Mouse (Mus musculus) CH12.LX (cell line): Measurements from ENCODE around the gene Amhr2. TPM values are rescaled to one million over a fixed set of nuclear protein-coding genes. Genes with fewer than 3 reads are reported as not detected.

Experiments used
- DNase-seq: peaks from one replicate; pipeline ENCODE4 v3.0.0-alpha.2; 2013; ENCODE audit errors: extremely low read depth
- H3K27ac ChIP-seq: 2 replicates; pipeline ENCODE4 v1.5.1; 2012; ENCODE audit warnings: low read depth, mild to moderate bottlenecking, control low read depth, moderate library complexity; ENCODE audit not compliant: insufficient read depth
- H3K27me3 ChIP-seq: replicated peaks from 2 replicates; pipeline ENCODE3; 2012; ENCODE audit warnings: inconsistent platforms
- H3K36me3 ChIP-seq, 2 experiments: replicated peaks in 1 of 2; 2 replicates each; pipeline versions ENCODE3 to v1.6.1; 2012; ENCODE audit warnings: inconsistent platforms in 1 of 2, low read length in 1 of 2, mild to moderate bottlenecking in 1 of 2, mixed read lengths in 1 of 2, moderate library complexity in 1 of 2; ENCODE audit not compliant: control insufficient read depth in 1 of 2, insufficient read depth in 1 of 2
- H3K4me1 ChIP-seq, 2 experiments: 2 replicates each; pipeline ENCODE4 v1.6.1; 2012; ENCODE audit warnings: inconsistent platforms in 1 of 2, moderate library complexity in 1 of 2; ENCODE audit not compliant: insufficient read depth in 2 of 2, control insufficient read depth in 1 of 2
- H3K4me2 ChIP-seq: 2 replicates; pipeline ENCODE4 v1.6.1; 2012; ENCODE audit warnings: low read depth, mild to moderate bottlenecking, control low read depth; ENCODE audit not compliant: poor library complexity, insufficient read depth, severe bottlenecking
- H3K4me3 ChIP-seq, 3 experiments: fragments of 150-350 bp in 1 of 3; sonication (generic) in 1 of 3; replicated peaks in 1 of 3; 2 replicates each; pipeline versions ENCODE3 to v1.5.1; 2011 to 2012; ENCODE audit warnings: low read depth in 2 of 3, low read length in 2 of 3, mild to moderate bottlenecking in 2 of 3, moderate library complexity in 2 of 3, control low read depth in 1 of 3, improper control_type of control experiment in 1 of 3, inconsistent platforms in 1 of 3, mixed read lengths in 1 of 3; ENCODE audit not compliant: poor library complexity in 1 of 3
- H3K79me2 ChIP-seq: replicated peaks from 2 replicates; pipeline ENCODE4 v1.6.1; 2012; ENCODE audit warnings: mild to moderate bottlenecking, moderate library complexity; ENCODE audit not compliant: control insufficient read depth, poor library complexity, insufficient read depth, severe bottlenecking; ENCODE audit errors: extremely low read depth
- H3K9ac ChIP-seq: 2 replicates; pipeline ENCODE4 v1.6.1; 2012; ENCODE audit warnings: low read depth, mild to moderate bottlenecking, control low read depth, moderate library complexity; ENCODE audit not compliant: insufficient read depth
- H3K9me3 ChIP-seq: replicated peaks from 2 replicates; pipeline ENCODE3; 2012; ENCODE audit warnings: low read length, inconsistent platforms, mixed read lengths
- CHD2 ChIP-seq: IDR thresholded peaks from 2 replicates; pipeline ENCODE4 v1.6.1; 2011; ENCODE audit warnings: low read length, improper control_type of control experiment
- ELF1 ChIP-seq: IDR thresholded peaks from 2 replicates; pipeline ENCODE4 v1.6.1; 2014; ENCODE audit warnings: low read depth, mild to moderate bottlenecking, inconsistent platforms, low read length, improper control_type of control experiment
- EP300 ChIP-seq: IDR thresholded peaks from 2 replicates; pipeline ENCODE4 v1.6.1; 2011; ENCODE audit warnings: low read length, improper control_type of control experiment
- JUN ChIP-seq: IDR thresholded peaks from 2 replicates; pipeline ENCODE4 v1.6.1; 2011; ENCODE audit warnings: low read depth, mild to moderate bottlenecking, low read length, improper control_type of control experiment, moderate library complexity; ENCODE audit not compliant: insufficient read depth
- JUND ChIP-seq: conservative IDR thresholded peaks from 2 replicates; pipeline ENCODE4 v1.6.1; 2011; ENCODE audit warnings: low read depth, low read length, improper control_type of control experiment
- KAT2A ChIP-seq: IDR thresholded peaks from 2 replicates; pipeline ENCODE4 v1.6.1; 2012; ENCODE audit warnings: low read length, improper control_type of control experiment, inconsistent platforms; ENCODE audit not compliant: insufficient replicate concordance
- MAZ ChIP-seq: IDR thresholded peaks from 2 replicates; pipeline ENCODE4 v1.6.1; 2012; ENCODE audit warnings: low read depth, mild to moderate bottlenecking, inconsistent platforms, low read length, improper control_type of control experiment, moderate library complexity
- MEF2A ChIP-seq: IDR thresholded peaks from 2 replicates; pipeline ENCODE4 v1.6.1; 2014; ENCODE audit warnings: low read depth, mild to moderate bottlenecking, inconsistent platforms, low read length, improper control_type of control experiment, borderline replicate concordance
- MXI1 ChIP-seq: IDR thresholded peaks from 2 replicates; pipeline ENCODE4 v1.6.1; 2011; ENCODE audit warnings: mild to moderate bottlenecking, low read depth, low read length, improper control_type of control experiment
- NELFE ChIP-seq: IDR thresholded peaks from 2 replicates; pipeline ENCODE4 v1.6.1; 2011; ENCODE audit warnings: low read depth, low read length, improper control_type of control experiment
- PAX5 ChIP-seq: IDR thresholded peaks from 2 replicates; pipeline ENCODE4 v1.6.1; 2012; ENCODE audit warnings: low read length, inconsistent platforms, mixed read lengths
- POLR2A ChIP-seq: IDR thresholded peaks from 2 replicates; pipeline ENCODE4 v1.6.1; 2011; ENCODE audit warnings: low read depth, mild to moderate bottlenecking, improper control_type of control experiment, low read length
- POLR2AphosphoS2 ChIP-seq: IDR thresholded peaks from 2 replicates; pipeline ENCODE4 v1.6.1; 2011; ENCODE audit warnings: low read depth, low read length, improper control_type of control experiment
- RCOR1 ChIP-seq: conservative IDR thresholded peaks from 2 replicates; pipeline ENCODE4 v1.6.1; 2012; ENCODE audit warnings: low read depth, mild to moderate bottlenecking, inconsistent platforms, low read length, improper control_type of control experiment
- TCF12 ChIP-seq: IDR thresholded peaks from 2 replicates; pipeline ENCODE4 v1.6.1; 2014; ENCODE audit warnings: low read depth, mild to moderate bottlenecking, inconsistent platforms, low read length, improper control_type of control experiment
- UBTF ChIP-seq: IDR thresholded peaks from 2 replicates; pipeline ENCODE4 v1.6.1; 2012; ENCODE audit warnings: low read depth, mild to moderate bottlenecking, inconsistent platforms, low read length, improper control_type of control experiment, moderate library complexity
- USF1 ChIP-seq: IDR thresholded peaks from 2 replicates; pipeline ENCODE4 v1.6.1; 2014; ENCODE audit warnings: low read depth, mild to moderate bottlenecking, inconsistent platforms, low read length, improper control_type of control experiment
- USF2 ChIP-seq: conservative IDR thresholded peaks from 2 replicates; pipeline ENCODE4 v1.6.1; 2011; ENCODE audit warnings: low read depth, low read length, improper control_type of control experiment
- ZKSCAN1 ChIP-seq: IDR thresholded peaks from 2 replicates; pipeline ENCODE4 v1.6.1; 2012; ENCODE audit warnings: low read depth, inconsistent platforms, low read length, improper control_type of control experiment, borderline replicate concordance
- dilution Hi-C: fragments of 300-500 bp; cut with MboI; formaldehyde crosslinking; loops from 2 replicates; pipeline ENCODE4 v1.14.3; 2020; ENCODE audit warnings: low sequenced_read_pairs; ENCODE audit not compliant: extremely low pct_unique_long_range_greater_than_20kb, extremely low pct_ligation_motif_present
- in situ Hi-C: fragments of 300-500 bp; cut with MboI; formaldehyde crosslinking; loops from 3 replicates; pipeline ENCODE4 v1.14.3; 2019; ENCODE audit warnings: low sequenced_read_pairs, low pct_ligation_motif_present, low pct_unique_long_range_greater_than_20kb, mixed read lengths
- polyA plus RNA-seq: library from polyadenylated mRNA; unstranded; fragments of >175 nt; gene quantifications from 2 replicates; pipeline ENCODE4 v1.2.1, GENCODE M21; 2012; ENCODE audit warnings: low read depth; ENCODE audit not compliant: insufficient read length
- total RNA-seq, 2 experiments: library from RNA; depleted of rRNA; stranded (reverse); fragments of 300-350 nt in 1 of 2; fragments of >200 nt in 1 of 2; gene quantifications; 2 replicates each; pipeline ENCODE4 v1.2.3; 2012 to 2014

The Amhr2 gene
- total and polyA plus RNA-seq, 3 experiments = not detected

DNA sequence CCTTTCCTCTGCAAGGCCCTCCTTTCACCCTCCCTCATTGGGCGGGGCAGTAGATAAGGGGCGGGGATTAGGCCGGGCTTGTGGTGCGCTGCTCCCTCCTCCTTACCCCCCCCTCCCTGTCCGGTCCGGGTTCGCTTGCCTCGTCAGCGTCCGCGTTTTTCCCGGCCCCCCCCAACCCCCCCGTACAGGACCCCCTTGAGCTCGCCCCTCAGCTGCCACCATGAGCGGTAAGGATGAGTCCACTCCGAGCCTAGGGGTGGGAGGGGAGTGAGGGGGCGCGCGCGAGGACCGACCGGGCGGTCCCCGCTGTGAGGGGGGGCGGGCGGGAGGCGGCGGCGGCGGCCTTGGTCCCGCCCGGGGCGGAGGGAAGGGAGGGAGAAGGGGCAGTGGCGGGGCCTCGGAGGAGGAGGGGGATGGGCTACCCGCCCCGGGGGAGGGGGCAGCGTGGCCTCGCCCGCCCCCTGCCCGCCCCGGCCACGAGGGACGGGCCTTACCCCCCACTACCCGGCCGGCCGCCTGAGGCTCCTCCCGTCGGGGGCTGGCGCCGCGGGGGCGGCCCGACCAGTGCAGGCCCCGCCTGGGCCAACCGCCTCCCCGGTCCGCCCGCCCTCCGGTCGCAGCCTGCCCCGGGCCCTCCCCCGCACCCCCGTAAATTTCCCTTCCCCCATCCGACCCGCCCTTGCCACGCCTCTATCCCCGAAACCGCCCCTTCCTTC lies 38.8 kb upstream of the Amhr2 start:
- peak; percentile 88 for DNase-seq
- H3K9ac ChIP-seq = peak overlapping the region; percentile 100
- H3K4me2 ChIP-seq = peak overlapping the region; percentile 77
- TF ChIP-seq MAZ (peak; percentile 85; the same call in 1 of the 2 replicates), KAT2A (no peak), MXI1 (peak; percentile 27; the same call in 1 of the 2 replicates), POLR2A (peak; percentile 28; the same call in 1 of the 2 replicates), POLR2AphosphoS2 (no peak), CHD2 (peak; percentile 82), MEF2A (no peak), ELF1 (0 out of 2 replicates have a peak, but pooled peaks have one; percentile 37), JUND (no peak), PAX5 (no peak), TCF12 (no peak)
- in situ Hi-C loops (no loop called here), dilution Hi-C loops (no loop called here)
- H3K4me1 ChIP-seq = peaks cover 17 to 44% of the 10 kb centered on the region in 2 experiments
- peaks cover 41% of the 10 kb centered on the region for H3K79me2 ChIP-seq
- peak overlapping the region; percentile 16; the same call in 1 of the 2 replicates for H3K27ac ChIP-seq
- H3K9me3 ChIP-seq = no peaks in the 10 kb centered on the region
- no peaks in the 10 kb centered on the region for H3K27me3 ChIP-seq
- H3K36me3 ChIP-seq = peaks cover 23 to 36% of the 10 kb centered on the region in 2 experiments
- H3K4me3 ChIP-seq = peak overlapping the region; percentile 47 to 64 (median 55)

DNA sequence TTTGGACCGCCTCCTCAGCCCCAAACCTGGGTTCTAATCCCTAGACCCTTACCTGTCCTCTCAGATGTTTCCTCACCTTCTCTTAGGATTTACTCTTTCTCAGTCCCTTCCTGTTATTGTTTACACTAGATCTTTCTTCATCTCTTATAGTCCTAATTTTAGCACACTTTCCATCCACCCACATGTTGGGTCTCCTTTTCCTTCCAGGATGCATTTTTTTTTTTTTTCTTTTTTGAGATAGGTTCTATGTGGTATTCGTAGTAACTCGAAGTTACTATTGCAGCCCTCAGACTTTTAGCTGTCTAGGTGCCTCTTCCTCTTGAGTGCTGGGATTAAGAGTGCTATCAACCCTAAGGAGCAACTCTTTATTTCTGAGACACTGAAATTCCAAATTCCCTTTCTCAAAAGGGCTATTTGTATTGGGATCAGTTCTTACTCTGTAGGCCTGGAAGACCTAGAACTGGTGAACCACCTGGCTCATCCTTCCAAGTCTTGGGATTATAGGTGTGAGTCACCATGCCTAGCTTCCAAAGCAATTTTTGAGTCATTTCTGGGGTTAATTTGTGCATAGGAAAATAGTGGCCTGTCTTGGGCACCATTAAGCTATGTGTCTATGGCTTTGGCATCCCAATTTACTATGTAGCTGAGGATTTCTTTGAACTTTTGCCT lies 38.1 kb upstream of the Amhr2 start:
- DNase-seq = no peak
- in situ Hi-C loops = no loop called here
- H3K27me3 ChIP-seq = no peaks in the 10 kb centered on the region
- TF ChIP-seq RCOR1 = no peak
- no peak for TF ChIP-seq ZKSCAN1
- no peak for TF ChIP-seq POLR2A
- TF ChIP-seq USF2 = no peak
- TF ChIP-seq MXI1 = peak; percentile 11; the same call in 1 of the 2 replicates
- no peak for TF ChIP-seq PAX5
- TF ChIP-seq MEF2A = no peak
- TF ChIP-seq JUN = no peak
- TF ChIP-seq USF1 = no peak
- TF ChIP-seq NELFE = 0 out of 2 replicates have a peak, but pooled peaks have one; percentile 39
- no peak for TF ChIP-seq EP300
- no peak for TF ChIP-seq KAT2A
- TF ChIP-seq UBTF = no peak
- TF ChIP-seq, all 38 proteins: peak for 2
- peak overlapping the region; percentile 100 for H3K9ac ChIP-seq
- peak overlapping the region; percentile 77 for H3K4me2 ChIP-seq
- H3K79me2 ChIP-seq = peaks cover 48% of the 10 kb centered on the region
- H3K4me1 ChIP-seq = peaks cover 17 to 51% of the 10 kb centered on the region in 2 experiments
- dilution Hi-C loops = no loop called here
- peaks cover 23 to 42% of the 10 kb centered on the region in 2 experiments for H3K36me3 ChIP-seq
- no peak overlapping the region for H3K27ac ChIP-seq
- no peaks in the 10 kb centered on the region for H3K9me3 ChIP-seq
- H3K4me3 ChIP-seq = peak overlapping the region; percentile 47 to 64 (median 55)
